ENCODE assay signal across 7 mouse cellular contexts in genomic region chr2:32859010-32859621, GRCm38 (mm10). TPM values are rescaled to one million over a fixed set of nuclear protein-coding genes. Genes with fewer than 3 reads are reported as not detected.
DNase-seq lines count a peak whose midpoint lies in the region; ATAC-seq and TF ChIP-seq lines count a peak whose summit lies in the region.

No protein-coding gene starts in this region.

- 43% methylated on average over 10 of the region's 10 CpGs for WGBS in bone marrow, adult 2 months
- WGBS in forebrain, embryonic 12.5 days, result 51% methylated on average over 10 of the region's 10 CpGs
- 41% methylated on average over 10 of the region's 10 CpGs for WGBS in intestine, embryonic 16.5 days
- 42% methylated on average over 10 of the region's 10 CpGs for WGBS in stomach, postnatal 0 days

- peak; percentile 72 for DNase-seq in urinary bladder, postnatal 14 days (ENCODE audit: low spot score)
- no peak for DNase-seq in urinary bladder, adult 2 months (ENCODE audit: low spot score)
- DNase-seq in stomach, postnatal 0 days (ENCODE audit: low spot score), result peak; percentile 75

- peak; percentile 93 for TF ChIP-seq CTCF in bone marrow, adult 2 months (IDR thresholded peaks at IDR 0.05; ENCODE audit: control insufficient read depth, insufficient read depth, low read length)
- TF ChIP-seq CTCF in stomach, postnatal 0 days (IDR thresholded peaks at IDR 0.05; ENCODE audit: low read depth), result peak; percentile 89

- H3K4me3 ChIP-seq in bone marrow, adult 2 months (replicated peaks; ENCODE audit: control insufficient read depth, low read depth, low read length), result no peak overlapping the region
- H3K4me3 ChIP-seq in forebrain, embryonic 12.5 days (replicated peaks), result no peak overlapping the region
- H3K4me3 ChIP-seq in intestine, embryonic 16.5 days (ENCODE audit: low read length), result no peak overlapping the region
- no peak overlapping the region for H3K4me3 ChIP-seq in stomach, postnatal 0 days (ENCODE audit: low read depth, low read length)

- no peaks in the 10 kb centered on the region for H3K36me3 ChIP-seq in forebrain, embryonic 12.5 days (replicated peaks)
- H3K36me3 ChIP-seq in intestine, embryonic 16.5 days (ENCODE audit: control insufficient read depth, insufficient read depth, low read length), result no peaks in the 10 kb centered on the region
- H3K36me3 ChIP-seq in stomach, postnatal 0 days (ENCODE audit: control insufficient read depth, insufficient read depth, low read length), result no peaks in the 10 kb centered on the region

- no peak overlapping the region for H3K9ac ChIP-seq in forebrain, embryonic 12.5 days
- H3K9ac ChIP-seq in intestine, embryonic 16.5 days (ENCODE audit: low read depth, low read length), result no peak overlapping the region
- H3K9ac ChIP-seq in stomach, postnatal 0 days (ENCODE audit: low read length), result no peak overlapping the region

- no peaks in the 10 kb centered on the region for H3K4me1 ChIP-seq in bone marrow, adult 2 months (ENCODE audit: control insufficient read depth, insufficient read depth, low read length)
- no peaks in the 10 kb centered on the region for H3K4me1 ChIP-seq in forebrain, embryonic 12.5 days
- H3K4me1 ChIP-seq in intestine, embryonic 16.5 days (ENCODE audit: control insufficient read depth, insufficient read depth, low read length), result no peaks in the 10 kb centered on the region
- H3K4me1 ChIP-seq in stomach, postnatal 0 days (replicated peaks; ENCODE audit: control insufficient read depth, insufficient read depth), result no peaks in the 10 kb centered on the region; the same call in 1 of the 2 replicates

- H3K27ac ChIP-seq in bone marrow, adult 2 months (ENCODE audit: control insufficient read depth, insufficient read depth, low read depth, low read length, poor library complexity), result no peak overlapping the region
- H3K27ac ChIP-seq in forebrain, embryonic 12.5 days, result no peak overlapping the region
- no peak overlapping the region for H3K27ac ChIP-seq in intestine, embryonic 16.5 days (ENCODE audit: low read length)
- H3K27ac ChIP-seq in stomach, postnatal 0 days (replicated peaks), result no peak overlapping the region

- TF ChIP-seq POLR2A in bone marrow, adult 2 months (IDR thresholded peaks at IDR 0.05; ENCODE audit: borderline replicate concordance, control insufficient read depth, low read depth, low read length), result no peak

- H3K9me3 ChIP-seq in forebrain, embryonic 12.5 days, result no peaks in the 10 kb centered on the region
- no peaks in the 10 kb centered on the region for H3K9me3 ChIP-seq in intestine, embryonic 16.5 days (ENCODE audit: control insufficient read depth, low read length)
- no peaks in the 10 kb centered on the region for H3K9me3 ChIP-seq in stomach, postnatal 0 days (ENCODE audit: control insufficient read depth, low read length)

- peak; percentile 45; the same call in 1 of the 2 replicates for ATAC-seq in forebrain, embryonic 12.5 days (ENCODE audit: low FRiP score)
- ATAC-seq in intestine, embryonic 16.5 days, result peak; percentile 11; the same call in 1 of the 2 replicates
- peak; percentile 75 for ATAC-seq in megakaryocyte, adult 5-6 weeks (ENCODE audit: poor library complexity, severe bottlenecking)
- ATAC-seq in stomach, postnatal 0 days (ENCODE audit: low FRiP score, low TSS enrichment), result peak; percentile 30; the same call in 1 of the 2 replicates

- no peak overlapping the region for H3K4me2 ChIP-seq in forebrain, embryonic 12.5 days
- H3K4me2 ChIP-seq in intestine, embryonic 16.5 days (ENCODE audit: low read depth, low read length), result no peak overlapping the region
- no peak overlapping the region for H3K4me2 ChIP-seq in stomach, postnatal 0 days (replicated peaks; ENCODE audit: low read depth)

- TF ChIP-seq EP300 in stomach, postnatal 0 days (optimal IDR thresholded peaks at IDR 0.05), result no peak

- no peaks in the 10 kb centered on the region for H3K27me3 ChIP-seq in forebrain, embryonic 12.5 days
- no peaks in the 10 kb centered on the region for H3K27me3 ChIP-seq in intestine, embryonic 16.5 days (replicated peaks; ENCODE audit: control insufficient read depth, insufficient read depth, low read length)
- H3K27me3 ChIP-seq in stomach, postnatal 0 days (ENCODE audit: control insufficient read depth, insufficient read depth, low read length), result no peaks in the 10 kb centered on the region

RNA-seq across cellular contexts. Expression of gene Stxbp1, which starts 12.1 kb away (rescaled TPM):
- polyA plus RNA-seq in urinary bladder, adult 2 months (2012; rRNA removed), result 15.8 and 19.8 TPM in 2 replicates
- polyA plus RNA-seq in bone marrow, adult 2 months (2011; ENCODE audit: insufficient read depth, insufficient read length, low replicate concordance, missing spikeins), result 2.5 and 3.2 TPM in 2 replicates
- polyA plus RNA-seq in forebrain, embryonic 12.5 days (2016; fragmentation: Nextera tagmentation; extraction: Ambion mirVana), result 68.5 and 73.5 TPM in 2 replicates
- polyA plus RNA-seq in intestine, embryonic 16.5 days (2015; fragmentation: Nextera tagmentation; extraction: Ambion mirVana), result 18.1 TPM in 2 replicates
- total RNA-seq in megakaryocyte, adult 5-6 weeks (2015), result 0.09 and 0.30 TPM in 2 replicates
- total RNA-seq in megakaryocyte, adult 5-6 weeks (2017), result 0.48 and 1.3 TPM in 2 replicates
- polyA plus RNA-seq in stomach, postnatal 0 days (2015; fragmentation: Nextera tagmentation; extraction: Ambion mirVana), result 9.3 and 9.5 TPM in 2 replicates

RNA-seq across cellular contexts. Expression of gene Fam129b, which starts 16.8 kb away (rescaled TPM):
- 99.6 and 102 TPM in 2 replicates for polyA plus RNA-seq in urinary bladder, adult 2 months (2012; rRNA removed)
- 2.1 and 9.9 TPM in 2 replicates for polyA plus RNA-seq in bone marrow, adult 2 months (2011; ENCODE audit: insufficient read depth, insufficient read length, low replicate concordance, missing spikeins)
- polyA plus RNA-seq in forebrain, embryonic 12.5 days (2016; fragmentation: Nextera tagmentation; extraction: Ambion mirVana), result 24.6 and 27.3 TPM in 2 replicates
- 35.4 and 37.8 TPM in 2 replicates for polyA plus RNA-seq in intestine, embryonic 16.5 days (2015; fragmentation: Nextera tagmentation; extraction: Ambion mirVana)
- 18.4 and 20.9 TPM in 2 replicates for total RNA-seq in megakaryocyte, adult 5-6 weeks (2015)
- total RNA-seq in megakaryocyte, adult 5-6 weeks (2017), result 38.3 and 40.7 TPM in 2 replicates
- polyA plus RNA-seq in stomach, postnatal 0 days (2015; fragmentation: Nextera tagmentation; extraction: Ambion mirVana), result 90.7 and 101 TPM in 2 replicates

Comparison
In these comparisons a context has a peak if more than half of its experiments do, and no peak if none do; other contexts are left out.
1. ATAC-seq: peak in every context shown above with its lines; median percentile 75 in megakaryocyte, adult 5-6 weeks; 45 in forebrain, embryonic 12.5 days; 30 in stomach, postnatal 0 days; 11 in intestine, embryonic 16.5 days.